Mouse (Mus musculus) erythroblast, adult 5-6 weeks (primary cell): ENCODE data around the gene Calr. TPM values are rescaled to one million over a fixed set of nuclear protein-coding genes. Genes with fewer than 3 reads are reported as not detected.

ENCODE experiments used
- ATAC-seq: replicated peaks from 2 replicates; pipeline ENCODE4 v1.8.0; 2016; ENCODE audit warnings: moderate number of reproducible peaks, mild to moderate bottlenecking, moderate TSS enrichment, inconsistent platforms; ENCODE audit not compliant: poor library complexity, low FRiP score, severe bottlenecking
- total RNA-seq, 2 experiments: library from RNA; stranded (forward) in 1 of 2; stranded (reverse) in 1 of 2; fragments of 150-400 nt in 1 of 2; fragments of 200-764, 138-1000 nt in 1 of 2; gene quantifications; 2 replicates each; pipeline versions ENCODE4 v1.2.3 to v1.2.4; 2015 to 2017; ENCODE audit warnings: low replicate concordance in 2 of 2

Calr gene
- total RNA-seq, 2 experiments from 2014 or later, result 255 to 800 TPM

GRCm38 (mm10) chr8:84793791-84794485 lies 52.8 kb downstream of the Calr start:
- no peak for ATAC-seq

- no peak for ATAC-seq
Measured at GRCm38 (mm10) chr8:84793134-84793533, 53.6 kb downstream of the Calr start.

GRCm38 (mm10) chr8:84792429-84792947 lies 54.2 kb downstream of the Calr start:
- ATAC-seq, result no peak

Other genes with a start within 250 kb of the Calr start
Only the 30 nearest of the 31 such genes appear.
- 17.8 and 22.9 TPM in 2 replicates for gene Ier2, start 184.1 kb downstream of the Calr start, total RNA-seq (2015; ENCODE audit: low replicate concordance)
- 9.2 and 14.8 TPM in 2 replicates for gene Ier2, start 184.1 kb downstream of the Calr start, total RNA-seq (2017; ENCODE audit: low replicate concordance)
- gene Trmt1, start 160.6 kb downstream of the Calr start, total RNA-seq (2015; ENCODE audit: low replicate concordance), result 9.8 and 16.9 TPM in 2 replicates
- 18.3 and 21.5 TPM in 2 replicates for gene Trmt1, start 160.6 kb downstream of the Calr start, total RNA-seq (2017; ENCODE audit: low replicate concordance)
- 12.7 and 19.9 TPM in 2 replicates for gene Nacc1, start 159.1 kb downstream of the Calr start, total RNA-seq (2015; ENCODE audit: low replicate concordance)
- 8.2 and 13.1 TPM in 2 replicates for gene Nacc1, start 159.1 kb downstream of the Calr start, total RNA-seq (2017; ENCODE audit: low replicate concordance)
- gene Lyl1, start 145.5 kb downstream of the Calr start, total RNA-seq (2015; ENCODE audit: low replicate concordance), result 37.4 and 40.3 TPM in 2 replicates
- 43.1 and 44.2 TPM in 2 replicates for gene Lyl1, start 145.5 kb downstream of the Calr start, total RNA-seq (2017; ENCODE audit: low replicate concordance)
- gene G430095P16Rik, start 123.9 kb downstream of the Calr start, total RNA-seq (2015; ENCODE audit: low replicate concordance), result 7.9 and 18.1 TPM in 2 replicates
- 3.6 and 12.9 TPM in 2 replicates for gene G430095P16Rik, start 123.9 kb downstream of the Calr start, total RNA-seq (2017; ENCODE audit: low replicate concordance)
- 19.0 and 24.5 TPM in 2 replicates for gene Nfix, start 46.6 kb downstream of the Calr start, total RNA-seq (2015; ENCODE audit: low replicate concordance)
- 7.9 and 14.1 TPM in 2 replicates for gene Nfix, start 46.6 kb downstream of the Calr start, total RNA-seq (2017; ENCODE audit: low replicate concordance)
- gene Dand5, start 24.1 kb downstream of the Calr start, total RNA-seq (2015; ENCODE audit: low replicate concordance), result 2.3 TPM in 1 of 2 replicates, not detected in the other
- 2.3 and 3.9 TPM in 2 replicates for gene Dand5, start 24.1 kb downstream of the Calr start, total RNA-seq (2017; ENCODE audit: low replicate concordance)
- 4.4 and 5.9 TPM in 2 replicates for gene Gadd45gip1, start 15.4 kb downstream of the Calr start, total RNA-seq (2015; ENCODE audit: low replicate concordance)
- 7.4 and 7.7 TPM in 2 replicates for gene Gadd45gip1, start 15.4 kb downstream of the Calr start, total RNA-seq (2017; ENCODE audit: low replicate concordance)
- gene Rad23a, start 6.3 kb downstream of the Calr start, total RNA-seq (2015; ENCODE audit: low replicate concordance), result 379 and 406 TPM in 2 replicates
- 572 and 669 TPM in 2 replicates for gene Rad23a, start 6.3 kb downstream of the Calr start, total RNA-seq (2017; ENCODE audit: low replicate concordance)
- gene Farsa, start 10.1 kb upstream of the Calr start, total RNA-seq (2015; ENCODE audit: low replicate concordance), result 6.0 and 9.6 TPM in 2 replicates
- 25.0 and 28.8 TPM in 2 replicates for gene Farsa, start 10.1 kb upstream of the Calr start, total RNA-seq (2017; ENCODE audit: low replicate concordance)
- 54.3 and 54.8 TPM in 2 replicates for gene Syce2, start 25.2 kb upstream of the Calr start, total RNA-seq (2015; ENCODE audit: low replicate concordance)
- 10.6 and 24.4 TPM in 2 replicates for gene Syce2, start 25.2 kb upstream of the Calr start, total RNA-seq (2017; ENCODE audit: low replicate concordance)
- gene Gcdh, start 47.0 kb upstream of the Calr start, total RNA-seq (2015; ENCODE audit: low replicate concordance), result 7.9 and 14.6 TPM in 2 replicates
- gene Gcdh, start 47.0 kb upstream of the Calr start, total RNA-seq (2017; ENCODE audit: low replicate concordance), result 13.4 and 17.6 TPM in 2 replicates
- gene Klf1, start 55.0 kb upstream of the Calr start, total RNA-seq (2015; ENCODE audit: low replicate concordance), result 58.9 and 59.8 TPM in 2 replicates
- gene Klf1, start 55.0 kb upstream of the Calr start, total RNA-seq (2017; ENCODE audit: low replicate concordance), result 85.0 and 116 TPM in 2 replicates
- 31.9 and 44.9 TPM in 2 replicates for gene Dnase2a, start 61.6 kb upstream of the Calr start, total RNA-seq (2015; ENCODE audit: low replicate concordance)
- gene Dnase2a, start 61.6 kb upstream of the Calr start, total RNA-seq (2017; ENCODE audit: low replicate concordance), result 85.2 and 99.8 TPM in 2 replicates
- gene Mast1, start 90.4 kb upstream of the Calr start, total RNA-seq (2015; ENCODE audit: low replicate concordance), result not detected in 2 replicates
- 0.28 TPM in 1 of 2 replicates, not detected in the other for gene Mast1, start 90.4 kb upstream of the Calr start, total RNA-seq (2017; ENCODE audit: low replicate concordance)
- gene Rtbdn, start 100.1 kb upstream of the Calr start, total RNA-seq (2015; ENCODE audit: low replicate concordance), result not detected in 2 replicates
- gene Rtbdn, start 100.1 kb upstream of the Calr start, total RNA-seq (2017; ENCODE audit: low replicate concordance), result not detected in 2 replicates
- not detected in 2 replicates for gene Gm49661, start 122.5 kb upstream of the Calr start, total RNA-seq (2015; ENCODE audit: low replicate concordance)
- gene Gm49661, start 122.5 kb upstream of the Calr start, total RNA-seq (2017; ENCODE audit: low replicate concordance), result not detected in 2 replicates
- gene Prdx2, start 122.7 kb upstream of the Calr start, total RNA-seq (2015; ENCODE audit: low replicate concordance), result 1,192 and 1,430 TPM in 2 replicates
- gene Prdx2, start 122.7 kb upstream of the Calr start, total RNA-seq (2017; ENCODE audit: low replicate concordance), result 2,193 and 2,235 TPM in 2 replicates
- gene Rnaseh2a, start 122.8 kb upstream of the Calr start, total RNA-seq (2015; ENCODE audit: low replicate concordance), result 31.8 and 67.2 TPM in 2 replicates
- 37.4 and 37.9 TPM in 2 replicates for gene Rnaseh2a, start 122.8 kb upstream of the Calr start, total RNA-seq (2017; ENCODE audit: low replicate concordance)
- 6.1 and 6.7 TPM in 2 replicates for gene Junb, start 131.8 kb upstream of the Calr start, total RNA-seq (2015; ENCODE audit: low replicate concordance)
- gene Junb, start 131.8 kb upstream of the Calr start, total RNA-seq (2017; ENCODE audit: low replicate concordance), result 15.5 and 16.1 TPM in 2 replicates
- gene Hook2, start 143.7 kb upstream of the Calr start, total RNA-seq (2015; ENCODE audit: low replicate concordance), result 1.9 and 5.0 TPM in 2 replicates
- 1.6 and 6.1 TPM in 2 replicates for gene Hook2, start 143.7 kb upstream of the Calr start, total RNA-seq (2017; ENCODE audit: low replicate concordance)
- gene Best2, start 167.6 kb upstream of the Calr start, total RNA-seq (2015; ENCODE audit: low replicate concordance), result not detected in 2 replicates
- gene Best2, start 167.6 kb upstream of the Calr start, total RNA-seq (2017; ENCODE audit: low replicate concordance), result not detected in 2 replicates
- gene Asna1, start 178.3 kb upstream of the Calr start, total RNA-seq (2015; ENCODE audit: low replicate concordance), result 20.8 and 24.2 TPM in 2 replicates
- 13.5 and 26.3 TPM in 2 replicates for gene Asna1, start 178.3 kb upstream of the Calr start, total RNA-seq (2017; ENCODE audit: low replicate concordance)
- gene Trir, start 179.9 kb upstream of the Calr start, total RNA-seq (2015; ENCODE audit: low replicate concordance), result 32.1 and 45.4 TPM in 2 replicates
- 72.9 and 103 TPM in 2 replicates for gene Trir, start 179.9 kb upstream of the Calr start, total RNA-seq (2017; ENCODE audit: low replicate concordance)
- 9.6 and 10.8 TPM in 2 replicates for gene Tnpo2, start 190.0 kb upstream of the Calr start, total RNA-seq (2015; ENCODE audit: low replicate concordance)
- 11.2 and 14.6 TPM in 2 replicates for gene Tnpo2, start 190.0 kb upstream of the Calr start, total RNA-seq (2017; ENCODE audit: low replicate concordance)
- gene Fbxw9, start 213.1 kb upstream of the Calr start, total RNA-seq (2015; ENCODE audit: low replicate concordance), result 5.4 TPM in 1 of 2 replicates, not detected in the other
- 0.43 and 4.3 TPM in 2 replicates for gene Fbxw9, start 213.1 kb upstream of the Calr start, total RNA-seq (2017; ENCODE audit: low replicate concordance)
- not detected in 2 replicates for gene Gm5741, start 221.0 kb upstream of the Calr start, total RNA-seq (2015; ENCODE audit: low replicate concordance)
- gene Gm5741, start 221.0 kb upstream of the Calr start, total RNA-seq (2017; ENCODE audit: low replicate concordance), result not detected in 2 replicates
- gene Dhps, start 224.8 kb upstream of the Calr start, total RNA-seq (2015; ENCODE audit: low replicate concordance), result 12.3 and 16.1 TPM in 2 replicates
- gene Dhps, start 224.8 kb upstream of the Calr start, total RNA-seq (2017; ENCODE audit: low replicate concordance), result 3.2 and 12.1 TPM in 2 replicates
- 26.1 and 31.3 TPM in 2 replicates for gene Wdr83os, start 233.8 kb upstream of the Calr start, total RNA-seq (2015; ENCODE audit: low replicate concordance)
- gene Wdr83os, start 233.8 kb upstream of the Calr start, total RNA-seq (2017; ENCODE audit: low replicate concordance), result 4.3 and 11.3 TPM in 2 replicates
- 1.7 and 16.9 TPM in 2 replicates for gene Wdr83, start 234.4 kb upstream of the Calr start, total RNA-seq (2015; ENCODE audit: low replicate concordance)
- gene Wdr83, start 234.4 kb upstream of the Calr start, total RNA-seq (2017; ENCODE audit: low replicate concordance), result 4.9 and 6.3 TPM in 2 replicates